Mouse (Mus musculus): ENCODE measurements around the gene Akp3.

- no peak for TF ChIP-seq POLR2AphosphoS2 (IDR thresholded peaks at IDR 0.05; ENCODE audit: insufficient read length, low read depth)
- TF ChIP-seq POLR2A (IDR thresholded peaks at IDR 0.05; ENCODE audit: insufficient read length, low read depth): no peak
- no peak for TF ChIP-seq USF1 (IDR thresholded peaks at IDR 0.05; ENCODE audit: low read depth)
- no peak for TF ChIP-seq TCF3 (IDR thresholded peaks at IDR 0.05; ENCODE audit: insufficient read length, low read depth)
- no peak for TF ChIP-seq E2F4 (IDR thresholded peaks at IDR 0.05; ENCODE audit: insufficient read depth)
Observed at GRCm38 (mm10) chr1:87127206-87128030, 2.6 kb downstream of the Akp3 start.

Data from myocyte (in vitro differentiated cells).